ENCODE assay signal across 20 mouse cellular contexts in the genomic region with DNA sequence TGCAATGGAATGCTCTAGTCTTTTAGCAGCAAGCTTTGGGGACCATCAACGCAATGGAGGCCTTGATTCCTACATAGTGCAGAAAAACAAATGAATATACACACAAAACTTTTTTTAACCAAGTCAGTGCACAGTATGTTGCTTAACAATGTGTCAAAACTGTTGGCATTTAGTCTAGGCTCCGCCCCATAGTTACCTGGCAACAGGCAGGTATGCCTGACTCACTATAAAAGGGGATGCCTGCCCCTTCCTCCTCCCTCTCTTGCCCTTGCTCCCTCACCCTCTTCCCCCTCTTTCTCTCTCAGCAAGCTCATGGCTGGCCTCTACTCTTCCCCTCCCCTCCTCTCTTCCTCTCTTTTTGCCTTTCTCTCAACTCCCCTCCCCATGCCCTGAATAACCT. TPM values are rescaled to one million over a fixed set of nuclear protein-coding genes. Genes with fewer than 3 reads are reported as not detected.
DNase-seq lines count a peak whose midpoint lies in the region; ATAC-seq and TF ChIP-seq lines count a peak whose summit lies in the region.
"Had no signal": no experiment of that assay in that cellular context is flagged by ENCODE, and none has a peak within 500 bp of the region (broad histone marks: within the 10 kb centered on the region; RNA-seq: fewer than 3 reads in every experiment).

No protein-coding gene starts in this region.

- H3K4me2 ChIP-seq in embryonic facial prominence, embryonic 11.5 days (ENCODE audit: low read depth, low read length) = no peak overlapping the region
- H3K4me2 ChIP-seq in limb, embryonic 13.5 days (replicated peaks) = no peak overlapping the region
- H3K4me2 ChIP-seq: embryonic facial prominence, embryonic 15.5 days; hindbrain, embryonic 12.5 days had no signal

- no peaks in the 10 kb centered on the region for H3K9me3 ChIP-seq in embryonic facial prominence, embryonic 11.5 days (replicated peaks; ENCODE audit: control insufficient read depth, low read length)
- no peaks in the 10 kb centered on the region for H3K9me3 ChIP-seq in limb, embryonic 13.5 days
- H3K9me3 ChIP-seq: embryonic facial prominence, embryonic 15.5 days; heart, embryonic 10.5 days; hindbrain, embryonic 12.5 days had no signal

- TF ChIP-seq POLR2A in kidney, adult 2 months (IDR thresholded peaks at IDR 0.05; ENCODE audit: low read depth, low read length) = no peak

- DNase-seq in kidney, adult 2 months = peak; percentile 51
- DNase-seq in kidney, adult 9 months = no peak
- peak; percentile 50 to 68 for DNase-seq in kidney, postnatal 25 days
- no peak for DNase-seq in kidney, adult 11 months
- DNase-seq in embryonic facial prominence, embryonic 11.5 days (ENCODE audit: low spot score) = no peak
- DNase-seq in yolk sac, embryonic 10.5 days (ENCODE audit: low spot score) = no peak
- DNase-seq: adrenal gland, postnatal 10 days; cerebellum, adult 11-12 months; cerebellum, adult 9-10 months; cerebellum, postnatal 25 days; gastrocnemius, postnatal 10 days; heart, adult 18-20 months; heart, postnatal 10 days; heart, postnatal 4 days had no signal

- no peak overlapping the region for H3K9ac ChIP-seq in embryonic facial prominence, embryonic 11.5 days (replicated peaks; ENCODE audit: low read length)
- 0 out of 2 replicates have a peak overlapping the region, but pooled peaks have one; percentile 8 for H3K9ac ChIP-seq in limb, embryonic 13.5 days
- H3K9ac ChIP-seq: embryonic facial prominence, embryonic 15.5 days; hindbrain, embryonic 12.5 days had no signal

- peaks cover 37% of the 10 kb centered on the region for H3K4me1 ChIP-seq in kidney, adult 2 months (ENCODE audit: control insufficient read depth, insufficient read depth, low read length)
- H3K4me1 ChIP-seq in embryonic facial prominence, embryonic 11.5 days (ENCODE audit: control insufficient read depth, insufficient read depth, low read length) = no peaks in the 10 kb centered on the region
- peaks cover 50% of the 10 kb centered on the region for H3K4me1 ChIP-seq in limb, embryonic 13.5 days

- 81% methylated on average over 2 of the region's 2 CpGs for WGBS in kidney, adult 2 months
- 77% methylated on average over 2 of the region's 2 CpGs for whole genome bisulfite sequencing in embryonic facial prominence, embryonic 11.5 days
- WGBS in limb, embryonic 13.5 days = 90% methylated on average over 2 of the region's 2 CpGs

- H3K27ac ChIP-seq in kidney, adult 2 months (ENCODE audit: insufficient read depth, low read depth, low read length) = peak overlapping the region; percentile 91
- H3K27ac ChIP-seq in embryonic facial prominence, embryonic 11.5 days (replicated peaks; ENCODE audit: low read depth, low read length) = 0 out of 2 replicates have a peak overlapping the region, but pooled peaks have one; percentile 8
- no peak overlapping the region for H3K27ac ChIP-seq in limb, embryonic 13.5 days
- H3K27ac ChIP-seq: embryonic facial prominence, embryonic 15.5 days; heart, embryonic 10.5 days had no signal

- H3K27me3 ChIP-seq in kidney, adult 2 months (replicated peaks; ENCODE audit: control insufficient read depth, insufficient read depth, low read length) = no peaks in the 10 kb centered on the region
- no peaks in the 10 kb centered on the region for H3K27me3 ChIP-seq in embryonic facial prominence, embryonic 11.5 days (ENCODE audit: control insufficient read depth, insufficient read depth, low read length)
- H3K27me3 ChIP-seq in limb, embryonic 13.5 days = no peaks in the 10 kb centered on the region
- H3K27me3 ChIP-seq: embryonic facial prominence, embryonic 15.5 days; hindbrain, embryonic 12.5 days had no signal

- ATAC-seq in embryonic facial prominence, embryonic 11.5 days (replicated peaks; ENCODE audit: insufficient number of reproducible peaks, low FRiP score, low TSS enrichment, low read depth) = no peak
- no peak for ATAC-seq in limb, embryonic 13.5 days (ENCODE audit: low FRiP score, low read depth)
- ATAC-seq: forebrain, embryonic 16.5 days had no signal

- no peak overlapping the region for H3K4me3 ChIP-seq in kidney, adult 2 months (ENCODE audit: insufficient read depth, low read depth, low read length)
- H3K4me3 ChIP-seq in embryonic facial prominence, embryonic 11.5 days (ENCODE audit: low read depth, low read length) = no peak overlapping the region
- H3K4me3 ChIP-seq in limb, embryonic 13.5 days = no peak overlapping the region
- H3K4me3 ChIP-seq: embryonic facial prominence, embryonic 15.5 days; erythroblast, embryonic 14.5 days; heart, embryonic 10.5 days; hindbrain, embryonic 12.5 days had no signal

- no peak for TF ChIP-seq CTCF in kidney, adult 2 months (conservative IDR thresholded peaks at IDR 0.05; ENCODE audit: insufficient read depth, insufficient read length, low read depth, low read length)

- H3K36me3 ChIP-seq in kidney, adult 2 months (ENCODE audit: control insufficient read depth, insufficient read depth, low read length) = no peaks in the 10 kb centered on the region
- H3K36me3 ChIP-seq in embryonic facial prominence, embryonic 11.5 days (replicated peaks; ENCODE audit: control insufficient read depth, insufficient read depth, low read depth, low read length) = no peaks in the 10 kb centered on the region
- no peaks in the 10 kb centered on the region for H3K36me3 ChIP-seq in limb, embryonic 13.5 days
- H3K36me3 ChIP-seq: embryonic facial prominence, embryonic 15.5 days; heart, embryonic 10.5 days; hindbrain, embryonic 12.5 days had no signal

RNA-seq across cellular contexts. Expression of a gene that starts 56.7 kb away (rescaled TPM):
- polyA plus RNA-seq in kidney, adult 2 months (2012; rRNA removed) = 113 and 129 TPM in 2 replicates
- polyA plus RNA-seq in embryonic facial prominence, embryonic 11.5 days (2014; fragmentation: Nextera tagmentation; extraction: Ambion mirVana) = 25.3 and 26.2 TPM in 2 replicates
- 44.5 and 47.6 TPM in 2 replicates for polyA plus RNA-seq in limb, embryonic 13.5 days (2015; fragmentation: Nextera tagmentation; extraction: Ambion mirVana)

Comparison
In these comparisons a context has a peak if more than half of its experiments do, and no peak if none do; other contexts are left out.
1. DNase-seq: peak in kidney, adult 2 months (single experiment) and kidney, postnatal 25 days (2 of 2); none in kidney, adult 9 months (single experiment), kidney, adult 11 months (single experiment), embryonic facial prominence, embryonic 11.5 days (single experiment) and yolk sac, embryonic 10.5 days (single experiment).